Mouse (Mus musculus) kidney, postnatal 0 days (tissue): ENCODE results near the gene Fadd. TPM values are rescaled to one million over a fixed set of nuclear protein-coding genes. Genes with fewer than 3 reads are reported as not detected.

Experiments
- ATAC-seq: fragments of 200-750 bp; cut with Nextera tagmentation; replicated peaks from 2 replicates; pipeline ENCODE4 v1.8.0; 2017; ENCODE audit warnings: low read depth, moderate number of reproducible peaks, moderate TSS enrichment, moderate library complexity; ENCODE audit not compliant: low FRiP score
- DNase-seq: peaks from one replicate; pipeline ENCODE4 v3.0.0-alpha.2; 2016; ENCODE audit warnings: low spot score
- H3K27ac ChIP-seq: fragments of 300-500 bp; sonication (generic); 2 replicates; pipeline ENCODE4 v1.5.1; 2014; ENCODE audit warnings: mild to moderate bottlenecking
- H3K27me3 ChIP-seq: fragments of 300-500 bp; sonication (generic); 2 replicates; pipeline ENCODE4 v1.6.1; 2014; ENCODE audit warnings: low read length, mixed read lengths; ENCODE audit not compliant: insufficient read depth
- H3K36me3 ChIP-seq: fragments of 300-500 bp; sonication (generic); 2 replicates; pipeline ENCODE4 v1.6.1; 2014; ENCODE audit warnings: low read length, mixed read lengths; ENCODE audit not compliant: insufficient read depth
- H3K4me1 ChIP-seq: fragments of 300-500 bp; sonication (generic); replicated peaks from 2 replicates; pipeline ENCODE4 v1.6.1; 2014; ENCODE audit warnings: antibody characterized with exemption, low read length, mixed read lengths; ENCODE audit not compliant: insufficient read depth
- H3K4me2 ChIP-seq: fragments of 300-500 bp; sonication (generic); 2 replicates; pipeline ENCODE4 v1.6.1; 2014; ENCODE audit warnings: mild to moderate bottlenecking, low read length, moderate library complexity, mixed read lengths
- H3K4me3 ChIP-seq: fragments of 300-500 bp; sonication (generic); replicated peaks from 2 replicates; pipeline ENCODE4 v1.5.1; 2014; ENCODE audit warnings: low read depth, low read length
- H3K9ac ChIP-seq: fragments of 300-500 bp; sonication (generic); 2 replicates; pipeline ENCODE4 v1.6.1; 2014; ENCODE audit warnings: low read depth, low read length
- H3K9me3 ChIP-seq: fragments of 300-500 bp; sonication (generic); replicated peaks from 2 replicates; pipeline ENCODE4 v1.6.1; 2016; ENCODE audit warnings: low read length, inconsistent platforms, mixed read lengths
- CTCF ChIP-seq: IDR thresholded peaks from 2 replicates; pipeline ENCODE4 v1.5.1; 2016; ENCODE audit warnings: antibody characterized with exemption, low read depth, mild to moderate bottlenecking, moderate library complexity
- whole genome bisulfite sequencing: fragments of 180-500 bp; shearing (Covaris S2); extraction: QIAGEN DNeasy Blood & Tissue Kit; methylation state at CpG from one replicate; pipeline ENCODE4 v1.1.7; 2014; 5-methylcytosine and 5-hydroxymethylcytosine counted together
- polyA plus RNA-seq: library from polyadenylated mRNA; unstranded; fragments of >200 nt; fragmentation: Nextera tagmentation; extraction: Ambion mirVana; gene quantifications from 2 replicates; pipeline ENCODE4 v1.2.1, GENCODE M21; 2015

The Fadd gene
- polyA plus RNA-seq, 1 experiment from 2014 or later, result 12.6 TPM

DNA sequence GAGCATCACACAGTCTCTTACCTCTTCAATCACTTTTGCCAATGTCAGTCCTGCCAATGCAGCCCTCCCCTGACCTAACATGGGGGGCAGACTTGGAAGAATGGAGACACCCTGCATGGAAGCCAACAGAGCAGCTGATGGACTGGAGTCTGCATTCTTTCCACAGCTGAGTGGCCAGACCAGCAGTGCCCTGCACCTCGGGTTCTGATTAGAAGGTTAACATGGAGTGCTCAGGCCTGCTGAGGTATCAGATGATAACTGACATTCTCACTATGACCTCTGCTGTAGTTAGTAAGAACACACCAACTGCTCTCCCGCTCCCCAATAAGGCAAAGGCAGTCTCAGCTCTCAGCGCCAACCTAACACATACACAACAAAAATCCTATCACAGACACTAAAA lies 37.0 kb downstream of the Fadd start:
- H3K36me3 ChIP-seq, result 0 out of 2 replicates have a peak, but pooled peaks cover 8% of the 10 kb centered on the region

DNA sequence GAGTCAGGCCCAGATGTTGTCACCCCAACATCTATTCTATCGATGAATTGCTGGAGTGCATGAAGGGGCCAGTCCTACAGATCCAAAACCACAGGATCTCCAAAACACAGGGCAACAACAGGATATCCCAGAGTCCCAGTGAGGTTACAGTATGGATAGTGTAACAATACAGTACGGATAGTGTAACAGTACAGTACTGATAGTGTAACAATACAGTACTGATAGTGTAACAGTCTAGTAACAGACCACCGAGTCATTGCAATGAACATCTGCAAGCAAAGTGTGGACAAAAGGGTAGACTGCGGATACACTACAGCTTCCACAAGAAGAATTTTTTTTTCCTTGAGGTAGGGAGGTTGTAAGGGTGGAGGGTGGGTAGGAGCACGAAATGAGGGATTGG lies 40.9 kb downstream of the Fadd start:
- Histone ChIP-seq H3K27me3 (no peaks in the 10 kb centered on the region), H3K9ac (no peak overlapping the region), H3K4me3 (no peak overlapping the region), H3K36me3 (no peaks in the 10 kb centered on the region), H3K27ac (no peak overlapping the region), H3K4me2 (no peak overlapping the region), H3K4me1 (no peaks in the 10 kb centered on the region), H3K9me3 (no peaks in the 10 kb centered on the region)
- no peak for TF ChIP-seq CTCF
- 93% methylated on average over 5 of the region's 5 CpGs for WGBS
- ATAC-seq (no peak), DNase-seq (no peak)

More for the DNA sequence above, 37.0 kb downstream of the Fadd start:
- H3K27me3 ChIP-seq, result no peaks in the 10 kb centered on the region
- DNase-seq, result peak; percentile 10
- no peak for ATAC-seq
- H3K4me2 ChIP-seq, result no peak overlapping the region
- H3K4me3 ChIP-seq, result no peak overlapping the region
- no peaks in the 10 kb centered on the region for H3K9me3 ChIP-seq
- no peak overlapping the region for H3K27ac ChIP-seq
- TF ChIP-seq CTCF, result no peak
- no peak overlapping the region for H3K9ac ChIP-seq
- 65% methylated on average over 3 of the region's 3 CpGs for WGBS
- H3K4me1 ChIP-seq, result no peaks in the 10 kb centered on the region

DNA sequence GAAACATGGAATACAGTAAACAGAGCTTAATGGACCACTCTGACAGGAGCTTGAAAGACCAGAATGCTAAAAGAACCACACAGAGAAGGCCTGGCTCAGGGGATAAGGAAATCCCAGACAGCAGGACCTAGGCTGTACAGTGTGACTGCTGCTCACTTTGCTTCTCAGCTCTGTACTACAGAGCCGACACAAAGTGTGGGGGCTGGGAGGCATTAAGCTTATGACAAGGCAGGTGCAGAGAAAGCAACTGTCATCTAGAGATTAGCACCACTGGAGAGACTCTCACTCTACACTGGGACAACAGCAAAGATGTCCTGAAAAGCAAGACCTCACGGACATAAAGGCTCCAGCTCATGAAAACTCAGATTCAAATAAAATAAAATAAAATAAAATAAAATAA lies 43.1 kb downstream of the Fadd start:
- Histone ChIP-seq H3K27ac (no peak overlapping the region), H3K4me3 (no peak overlapping the region), H3K27me3 (no peaks in the 10 kb centered on the region), H3K9me3 (no peaks in the 10 kb centered on the region), H3K9ac (no peak overlapping the region), H3K4me1 (no peaks in the 10 kb centered on the region), H3K36me3 (no peaks in the 10 kb centered on the region), H3K4me2 (no peak overlapping the region)
- DNase-seq (no peak), ATAC-seq (no peak)
- TF ChIP-seq CTCF, result no peak
- WGBS, result 83% methylated on average over 2 of the region's 2 CpGs

DNA sequence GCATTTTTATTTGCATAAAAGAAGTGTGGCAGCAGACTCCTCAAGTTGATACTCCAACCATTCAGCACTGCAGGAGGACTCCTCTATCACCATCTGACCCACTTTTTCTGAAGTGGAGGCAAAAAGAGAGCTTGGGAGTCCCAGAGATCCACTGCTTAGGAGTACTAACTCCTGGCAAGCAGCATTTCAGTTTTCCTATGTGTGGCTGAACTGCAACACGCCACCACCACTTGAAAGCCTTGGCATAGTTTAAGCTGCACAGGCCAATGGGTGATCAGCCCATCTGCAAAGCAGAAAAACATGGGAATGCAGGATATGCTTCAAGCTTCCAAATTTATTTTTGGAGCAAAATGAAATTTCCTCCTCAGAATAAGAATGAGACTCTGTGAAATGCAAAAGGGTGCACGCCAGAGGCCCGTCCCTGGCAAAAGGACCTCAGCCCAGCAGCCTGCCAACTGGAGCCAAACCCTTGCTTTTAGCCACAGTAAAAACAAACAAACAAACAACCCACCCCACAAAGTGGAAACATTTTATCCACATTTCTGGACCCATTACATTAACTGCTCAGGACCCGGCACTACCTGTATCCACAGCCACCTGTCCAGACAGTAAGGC lies 44.1 kb downstream of the Fadd start:
- H3K27me3 ChIP-seq, result no peaks in the 10 kb centered on the region
- WGBS, result 93% methylated on average over 4 of the region's 4 CpGs
- no peak overlapping the region for H3K4me2 ChIP-seq
- no peaks in the 10 kb centered on the region for H3K4me1 ChIP-seq
- H3K27ac ChIP-seq, result no peak overlapping the region
- no peaks in the 10 kb centered on the region for H3K36me3 ChIP-seq
- no peak overlapping the region for H3K9ac ChIP-seq
- no peak for TF ChIP-seq CTCF
- ATAC-seq (no peak), DNase-seq (no peak)
- H3K9me3 ChIP-seq, result no peaks in the 10 kb centered on the region
- H3K4me3 ChIP-seq, result no peak overlapping the region

DNA sequence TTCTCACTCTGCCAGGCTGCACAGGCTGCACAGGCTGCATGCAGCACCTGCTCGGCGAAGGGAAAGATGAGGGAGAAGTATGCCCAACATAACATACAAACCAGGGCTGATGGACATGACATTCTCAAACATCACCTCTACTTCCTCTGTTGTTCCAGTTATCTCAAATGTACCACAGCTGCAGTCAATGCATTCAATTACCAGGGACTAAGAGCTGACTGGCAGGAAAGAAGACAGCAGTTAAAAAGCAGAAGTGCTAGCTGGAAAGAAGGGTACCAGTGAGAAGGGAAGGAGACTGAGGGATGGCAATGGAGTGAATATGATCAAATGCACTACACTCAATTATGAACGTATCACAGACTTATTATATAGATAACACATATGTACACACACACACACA lies 45.9 kb downstream of the Fadd start:
- no peak overlapping the region for H3K9ac ChIP-seq
- ATAC-seq, result no peak
- H3K4me3 ChIP-seq, result no peak overlapping the region
- no peaks in the 10 kb centered on the region for H3K27me3 ChIP-seq
- H3K36me3 ChIP-seq, result no peaks in the 10 kb centered on the region
- H3K27ac ChIP-seq, result no peak overlapping the region
- H3K9me3 ChIP-seq, result no peaks in the 10 kb centered on the region
- 94% methylated on average over 3 of the region's 3 CpGs for WGBS
- DNase-seq, result no peak
- H3K4me2 ChIP-seq, result no peak overlapping the region
- no peak for TF ChIP-seq CTCF
- 0 out of 2 replicates have a peak, but pooled peaks cover 5% of the 10 kb centered on the region for H3K4me1 ChIP-seq

DNA sequence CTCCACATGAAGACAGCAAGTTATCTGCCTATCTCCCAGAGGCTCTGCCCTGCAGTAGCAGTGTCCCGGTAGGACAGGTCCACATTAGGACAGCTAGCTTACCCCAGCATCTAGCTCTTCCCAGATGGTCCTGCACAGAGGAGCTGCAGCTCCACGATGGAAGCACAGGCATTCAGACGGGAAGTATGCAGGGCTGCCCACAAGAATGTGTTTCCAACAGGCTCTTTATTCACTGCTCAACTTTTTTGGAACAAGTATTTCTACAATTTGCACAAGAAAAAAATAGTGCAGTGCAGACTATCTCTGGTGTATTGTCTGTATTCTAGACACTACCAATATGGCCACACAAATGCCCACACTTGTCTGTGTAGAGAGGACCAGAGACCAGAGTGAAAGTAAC lies 47.5 kb downstream of the Fadd start:
- no peaks in the 10 kb centered on the region for H3K27me3 ChIP-seq
- DNase-seq (no peak), ATAC-seq (no peak)
- no peak overlapping the region for H3K4me2 ChIP-seq
- no peak overlapping the region for H3K9ac ChIP-seq
- 0 out of 2 replicates have a peak, but pooled peaks cover 5% of the 10 kb centered on the region for H3K4me1 ChIP-seq
- H3K27ac ChIP-seq, result no peak overlapping the region
- H3K4me3 ChIP-seq, result no peak overlapping the region
- no peak for TF ChIP-seq CTCF
- H3K9me3 ChIP-seq, result no peaks in the 10 kb centered on the region
- no peaks in the 10 kb centered on the region for H3K36me3 ChIP-seq
- 58% methylated on average over 3 of the region's 3 CpGs for WGBS
